Mouse (Mus musculus) limb, embryonic 14.5 days (tissue): Measurements from ENCODE around the gene Gramd1a. TPM values are rescaled to one million over a fixed set of nuclear protein-coding genes. Genes with fewer than 3 reads are reported as not detected.

Experiments
- ATAC-seq: fragments of 200-750 bp; cut with Nextera tagmentation; 2 replicates; pipeline ENCODE4 v1.8.0; 2017; ENCODE audit warnings: low read depth, moderate number of reproducible peaks, moderate TSS enrichment; ENCODE audit not compliant: low FRiP score
- DNase-seq: peaks from one replicate; pipeline ENCODE4 v3.0.0-alpha.2; 2015; ENCODE audit warnings: low spot score
- H3K27ac ChIP-seq: fragments of 300-500 bp; sonication (generic); replicated peaks from 2 replicates; pipeline ENCODE4 v1.5.1; 2014; ENCODE audit warnings: low read depth, mild to moderate bottlenecking, low read length, moderate library complexity, mixed read lengths
- H3K27me3 ChIP-seq: fragments of 300-500 bp; sonication (generic); 2 replicates; pipeline ENCODE4 v1.6.1; 2014; ENCODE audit warnings: low read length, mixed read lengths; ENCODE audit not compliant: control insufficient read depth, insufficient read depth
- H3K36me3 ChIP-seq: fragments of 300-500 bp; sonication (generic); 2 replicates; pipeline ENCODE4 v1.6.1; 2014; ENCODE audit warnings: mild to moderate bottlenecking, low read length, moderate library complexity, mixed read lengths; ENCODE audit not compliant: control insufficient read depth, insufficient read depth
- H3K4me1 ChIP-seq: fragments of 300-500 bp; sonication (generic); 2 replicates; pipeline ENCODE4 v1.6.1; 2014; ENCODE audit warnings: antibody characterized with exemption, low read length, mixed read lengths; ENCODE audit not compliant: control insufficient read depth, insufficient read depth
- H3K4me2 ChIP-seq: fragments of 300-500 bp; sonication (generic); replicated peaks from 2 replicates; pipeline ENCODE4 v1.6.1; 2014; ENCODE audit warnings: low read depth, mild to moderate bottlenecking, low read length, moderate library complexity; ENCODE audit not compliant: severe bottlenecking
- H3K4me3 ChIP-seq: fragments of 300-500 bp; sonication (generic); replicated peaks from 2 replicates; pipeline ENCODE4 v1.5.1; 2014; ENCODE audit warnings: low read length
- H3K9ac ChIP-seq: fragments of 300-500 bp; sonication (generic); 2 replicates; pipeline ENCODE4 v1.6.1; 2014; ENCODE audit warnings: mild to moderate bottlenecking, low read depth, low read length, moderate library complexity; ENCODE audit not compliant: severe bottlenecking
- H3K9me3 ChIP-seq: fragments of 300-500 bp; sonication (generic); 2 replicates; pipeline ENCODE4 v1.6.1; 2016; ENCODE audit warnings: low read length; ENCODE audit not compliant: control insufficient read depth
- POLR2A ChIP-seq: fragments of 200-500 bp; IDR thresholded peaks from 2 replicates; pipeline ENCODE4 v1.8.0; 2012; ENCODE audit warnings: inconsistent platforms, mild to moderate bottlenecking, moderate library complexity, borderline replicate concordance; ENCODE audit not compliant: insufficient read depth, insufficient read length; ENCODE audit errors: extremely low read depth
- WGBS: fragments of 180-500 bp; shearing (Covaris S2); extraction: QIAGEN DNeasy Blood & Tissue Kit; methylation state at CpG from one replicate; pipeline ENCODE4 v1.1.7; 2014; 5-methylcytosine and 5-hydroxymethylcytosine counted together
- polyA plus RNA-seq, 2 experiments: library from polyadenylated mRNA; depleted of rRNA in 1 of 2; stranded (reverse) in 1 of 2; unstranded in 1 of 2; fragments of >200 nt; fragmentation: Nextera tagmentation in 1 of 2; extraction: Ambion mirVana in 1 of 2; gene quantifications; 2 replicates each; pipeline versions ENCODE4 v1.2.1 to v1.2.3; 2012 to 2014

Gene Gramd1a
- polyA plus RNA-seq, 2 experiments: 59.8 to 157 TPM

DNA sequence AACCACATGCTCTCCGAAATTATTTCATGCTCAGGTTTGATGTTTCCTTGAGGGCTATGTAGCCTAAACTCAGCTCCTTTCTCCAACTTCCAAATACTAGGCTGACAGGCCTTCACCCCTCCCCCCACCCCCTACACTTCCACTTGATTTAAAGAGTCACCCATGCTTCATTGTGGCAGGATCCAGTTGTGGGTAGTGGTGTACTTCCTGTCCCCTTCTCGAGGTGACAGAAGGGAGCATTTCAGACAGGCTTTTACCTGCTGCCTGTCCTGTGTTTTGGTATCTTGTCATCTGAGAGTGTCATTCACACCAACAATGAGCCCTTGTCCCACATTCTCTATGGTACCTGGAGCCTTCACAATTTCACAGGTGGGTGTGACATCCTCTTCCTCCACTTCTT is 68.4 kb downstream of the Gramd1a start:
- ATAC-seq: no peak
- no peak for TF ChIP-seq POLR2A
- H3K4me2 ChIP-seq: no peak overlapping the region

GRCm38 (mm10) chr7:31086175-31086755 is 69.4 kb downstream of the Gramd1a start:
- TF ChIP-seq POLR2A: no peak
- no peaks in the 10 kb centered on the region for H3K36me3 ChIP-seq
- H3K4me3 ChIP-seq: no peak overlapping the region
- H3K9me3 ChIP-seq: no peaks in the 10 kb centered on the region
- no peak for ATAC-seq
- no peaks in the 10 kb centered on the region for H3K27me3 ChIP-seq
- no peak overlapping the region for H3K4me2 ChIP-seq
- no peak overlapping the region for H3K27ac ChIP-seq
- DNase-seq: no peak
- no peak overlapping the region for H3K9ac ChIP-seq
- 89% methylated on average over 9 of the region's 9 CpGs for WGBS
- peaks cover 2% of the 10 kb centered on the region; the same call in 1 of the 2 replicates for H3K4me1 ChIP-seq

More for the DNA sequence above, 68.4 kb downstream of the Gramd1a start:
- H3K27ac ChIP-seq: no peak overlapping the region
- DNase-seq: no peak
- H3K27me3 ChIP-seq: no peaks in the 10 kb centered on the region
- peaks cover 2% of the 10 kb centered on the region; the same call in 1 of the 2 replicates for H3K4me1 ChIP-seq
- 52% methylated on average over 2 of the region's 2 CpGs for WGBS
- H3K4me3 ChIP-seq: no peak overlapping the region
- H3K9ac ChIP-seq: no peak overlapping the region
- no peaks in the 10 kb centered on the region for H3K9me3 ChIP-seq
- H3K36me3 ChIP-seq: no peaks in the 10 kb centered on the region

GRCm38 (mm10) chr7:31085171-31085570 is 70.5 kb downstream of the Gramd1a start:
- Histone ChIP-seq H3K4me1 (peaks cover 2% of the 10 kb centered on the region; the same call in 1 of the 2 replicates), H3K27me3 (no peaks in the 10 kb centered on the region), H3K4me2 (no peak overlapping the region), H3K4me3 (no peak overlapping the region), H3K36me3 (no peaks in the 10 kb centered on the region), H3K9ac (no peak overlapping the region), H3K27ac (no peak overlapping the region), H3K9me3 (no peaks in the 10 kb centered on the region)
- TF ChIP-seq POLR2A: no peak
- DNase-seq (no peak), ATAC-seq (no peak)
- WGBS: 56% methylated on average over 3 of the region's 3 CpGs

DNA sequence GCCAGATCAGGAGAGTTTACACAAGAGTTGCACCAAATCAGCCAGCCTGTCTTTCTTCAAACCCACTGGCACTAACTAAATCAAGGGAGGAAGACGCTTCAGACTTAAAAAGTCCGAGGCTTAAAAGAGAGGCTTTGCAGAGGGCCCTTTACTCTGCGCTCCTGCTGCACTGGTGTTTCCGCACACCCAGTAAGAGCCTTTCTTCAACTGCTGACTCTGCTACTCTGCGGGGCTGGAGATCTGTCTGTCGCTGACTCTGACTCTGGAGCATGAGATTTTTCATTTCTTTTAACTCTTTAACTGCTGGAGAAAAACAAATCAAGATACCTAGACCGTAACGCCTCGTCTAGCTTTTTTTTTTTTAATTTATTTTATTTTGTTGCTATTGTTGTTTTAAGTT is 71.6 kb downstream of the Gramd1a start:
- Histone ChIP-seq H3K27ac (peak overlapping the region; percentile 27; the same call in 1 of the 2 replicates), H3K9ac (no peak overlapping the region), H3K36me3 (no peaks in the 10 kb centered on the region), H3K4me2 (no peak overlapping the region), H3K4me3 (no peak overlapping the region), H3K4me1 (peaks cover 2% of the 10 kb centered on the region; the same call in 1 of the 2 replicates), H3K9me3 (no peaks in the 10 kb centered on the region), H3K27me3 (no peaks in the 10 kb centered on the region)
- 42% methylated on average over 9 of the region's 9 CpGs for WGBS
- no peak for ATAC-seq
- DNase-seq: no peak
- TF ChIP-seq POLR2A: no peak

DNA sequence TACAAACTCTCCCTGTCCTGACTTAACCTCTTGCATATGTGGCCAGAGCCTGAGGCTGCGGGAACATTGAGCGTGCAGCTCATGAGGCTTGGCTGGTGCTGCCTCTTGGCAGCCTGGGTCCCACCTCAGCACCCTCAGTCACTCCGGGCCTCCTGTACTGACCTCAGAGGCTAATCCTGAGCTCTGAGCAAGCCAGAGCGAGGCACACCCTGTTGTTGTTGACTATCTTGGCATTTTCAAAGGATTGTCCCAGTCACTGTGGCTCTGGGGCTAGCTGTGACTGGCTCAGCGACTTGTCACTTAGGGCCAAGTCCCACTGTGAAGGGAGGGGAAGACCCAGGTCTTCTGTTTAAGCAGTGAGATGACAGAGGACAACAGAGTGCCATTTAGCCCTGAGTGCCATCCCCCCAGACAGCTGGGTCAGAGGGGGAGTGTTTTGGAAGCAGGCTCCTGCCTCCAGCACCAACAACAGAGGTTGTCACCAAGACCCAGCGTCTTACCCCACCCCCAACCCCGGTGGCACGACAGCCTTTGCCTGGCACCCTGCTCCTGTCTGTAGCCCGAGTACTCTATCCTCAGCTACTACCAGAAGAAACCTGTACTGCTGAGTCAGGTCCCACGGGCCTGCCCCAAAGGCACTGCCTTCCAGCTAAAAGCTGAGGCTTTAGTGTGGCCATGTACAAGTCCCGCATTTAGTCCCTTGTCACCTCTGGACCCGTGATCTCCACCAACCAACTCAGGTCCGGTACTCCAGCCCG is 72.7 kb downstream of the Gramd1a start:
- 68% methylated on average over 14 of the region's 14 CpGs for WGBS
- Histone ChIP-seq H3K9me3 (no peaks in the 10 kb centered on the region), H3K27me3 (no peaks in the 10 kb centered on the region), H3K4me2 (no peak overlapping the region), H3K27ac (no peak overlapping the region; the same call in 1 of the 2 replicates), H3K36me3 (no peaks in the 10 kb centered on the region), H3K4me3 (no peak overlapping the region), H3K4me1 (peaks cover 2% of the 10 kb centered on the region; the same call in 1 of the 2 replicates), H3K9ac (no peak overlapping the region)
- TF ChIP-seq POLR2A: no peak
- DNase-seq (no peak), ATAC-seq (peak; percentile 45; the same call in 1 of the 2 replicates)
